8 mouse cellular contexts compared by ENCODE assay signal in genomic region chr16:90322850-90323528, GRCm38 (mm10). TPM values are rescaled to one million over a fixed set of nuclear protein-coding genes. Genes with fewer than 3 reads are reported as not detected.
A peak's percentile ranks its signal among the peaks of the same experiment; 100 is the strongest.
DNase-seq lines count a peak whose midpoint lies in the region; ATAC-seq and TF ChIP-seq lines count a peak whose summit lies in the region.

No protein-coding gene starts in this region.

- CTCF ChIA-PET in Patski (lab: Charles Lee) = interaction anchor here (0.6 to 1.1 kb wide), 3 partner anchors 389 to 432 kb away, joined by 3 to 8 read pairs (median 4); no protein-coding TSS in a partner anchor

- H3K27ac ChIP-seq in hindbrain, embryonic 16.5 days (ENCODE audit: low read depth, low read length) = no peak overlapping the region

- DNase-seq in Patski (ENCODE audit: low read depth, low spot score) = peak; percentile 6
- DNase-seq in cerebellum, adult 9-11 months = peak; percentile 62
- DNase-seq in frontal cortex, postnatal 10 days (ENCODE audit: low spot score in 2 of 2) = peak; percentile 69 to 83
- peak; percentile 84 to 86 for DNase-seq in layer of hippocampus, postnatal 36 days
- DNase-seq in lung, postnatal 4 days = peak; percentile 78 to 85
- DNase-seq in right cerebral cortex, adult 18-20 months = peak; percentile 85
- peak; percentile 63 for DNase-seq in urinary bladder, adult 2 months (ENCODE audit: low spot score)

- H3K9me3 ChIP-seq in hindbrain, embryonic 16.5 days (ENCODE audit: control insufficient read depth, low read length) = no peaks in the 10 kb centered on the region

- 32% methylated on average over 8 of the region's 8 CpGs for WGBS in hindbrain, embryonic 16.5 days

- ATAC-seq in Patski = no peak
- ATAC-seq in hindbrain, embryonic 16.5 days = peak; percentile 85

- in situ Hi-C loops in Patski (cut with MboI; ENCODE audit: low pct_unique_long_range_greater_than_20kb) = loop anchor here (10.0 kb wide), 1 partner anchor 602 kb away; no protein-coding TSS in a partner anchor

- no peaks in the 10 kb centered on the region for H3K36me3 ChIP-seq in hindbrain, embryonic 16.5 days (ENCODE audit: control insufficient read depth, insufficient read depth, low read length)

- no peak overlapping the region for H3K4me3 ChIP-seq in hindbrain, embryonic 16.5 days (ENCODE audit: low read length)

- TF ChIP-seq CTCF in Patski (IDR thresholded peaks at IDR 0.05) = peak; percentile 83

- no peak overlapping the region for H3K9ac ChIP-seq in hindbrain, embryonic 16.5 days (ENCODE audit: low read depth, low read length)

- POLR2A ChIA-PET in Patski (lab: Charles Lee) = no interaction called here

- no peak overlapping the region for H3K4me2 ChIP-seq in hindbrain, embryonic 16.5 days (ENCODE audit: low read length)

- H3K27me3 ChIP-seq in Patski = peaks cover 6% of the 10 kb centered on the region
- H3K27me3 ChIP-seq in hindbrain, embryonic 16.5 days (replicated peaks; ENCODE audit: control insufficient read depth, insufficient read depth, low read length) = no peaks in the 10 kb centered on the region

- no peaks in the 10 kb centered on the region for H3K4me1 ChIP-seq in hindbrain, embryonic 16.5 days (ENCODE audit: control insufficient read depth, insufficient read depth, low read depth, low read length)

RNA-seq across cellular contexts. Expression of gene Scaf4, which starts 38.7 kb away (rescaled TPM):
- polyA plus RNA-seq in Patski (2021) = 31.4 TPM
- polyA plus RNA-seq in hindbrain, embryonic 16.5 days (2015; fragmentation: Nextera tagmentation; extraction: Ambion mirVana) = 17.1 and 23.2 TPM in 2 replicates
- total RNA-seq in layer of hippocampus, postnatal 36 days (2021) = 10 to 100 TPM; 48.4 to 56.3 TPM
- polyA plus RNA-seq in urinary bladder, adult 2 months (2012; rRNA removed) = 24.9 and 29.1 TPM in 2 replicates

Comparison
In these comparisons a context has a peak if more than half of its experiments do, and no peak if none do; other contexts are left out.
1. DNase-seq: peak in every context shown above with its lines; median percentile 85 in layer of hippocampus, postnatal 36 days; 85 in right cerebral cortex, adult 18-20 months; 82 in lung, postnatal 4 days; 76 in frontal cortex, postnatal 10 days; 63 in urinary bladder, adult 2 months; 62 in cerebellum, adult 9-11 months; 6 in Patski.